Mouse (Mus musculus) neural tube, embryonic 11.5 days (tissue): ENCODE data around the gene Adora2b. TPM values are rescaled to one million over a fixed set of nuclear protein-coding genes. Genes with fewer than 3 reads are reported as not detected.
A peak's percentile ranks its signal among the peaks of the same experiment; 100 is the strongest.

Source experiments
- ATAC-seq: fragments of 200-750 bp; cut with Nextera tagmentation; 2 replicates; pipeline ENCODE4 v1.8.0; 2017; ENCODE audit warnings: moderate number of reproducible peaks, mild to moderate bottlenecking, moderate TSS enrichment, moderate library complexity; ENCODE audit not compliant: insufficient read depth, low FRiP score, low TSS enrichment
- DNase-seq: peaks from one replicate; pipeline ENCODE4 v3.0.0-alpha.2; 2015; ENCODE audit warnings: low spot score
- H3K27ac ChIP-seq: fragments of 300-500 bp; sonication (generic); 2 replicates; pipeline ENCODE4 v1.5.1; 2014; ENCODE audit warnings: low read depth, mild to moderate bottlenecking, low read length
- H3K27me3 ChIP-seq: fragments of 300-500 bp; sonication (generic); 2 replicates; pipeline ENCODE4 v1.6.1; 2014; ENCODE audit warnings: mild to moderate bottlenecking, low read length, mixed read lengths; ENCODE audit not compliant: control insufficient read depth, insufficient read depth
- H3K36me3 ChIP-seq: fragments of 300-500 bp; sonication (generic); 2 replicates; pipeline ENCODE4 v1.6.1; 2014; ENCODE audit warnings: mild to moderate bottlenecking, low read length, moderate library complexity, mixed read lengths; ENCODE audit not compliant: control insufficient read depth, insufficient read depth
- H3K4me1 ChIP-seq: fragments of 300-500 bp; sonication (generic); 2 replicates; pipeline ENCODE4 v1.6.1; 2014; ENCODE audit warnings: low read length, mixed read lengths; ENCODE audit not compliant: control insufficient read depth, insufficient read depth
- H3K4me2 ChIP-seq: fragments of 300-500 bp; sonication (generic); 2 replicates; pipeline ENCODE4 v1.6.1; 2014; ENCODE audit warnings: low read depth, mild to moderate bottlenecking, moderate library complexity
- H3K4me3 ChIP-seq: fragments of 300-500 bp; sonication (generic); 2 replicates; pipeline ENCODE4 v1.5.1; 2014; ENCODE audit warnings: low read depth, low read length
- H3K9ac ChIP-seq: fragments of 300-500 bp; sonication (generic); 2 replicates; pipeline ENCODE4 v1.6.1; 2014; ENCODE audit warnings: mild to moderate bottlenecking, low read length
- H3K9me3 ChIP-seq: fragments of 300-500 bp; sonication (generic); 2 replicates; pipeline ENCODE4 v1.6.1; 2016; ENCODE audit warnings: low read length; ENCODE audit not compliant: control insufficient read depth
- WGBS: fragments of 180-500 bp; shearing (Covaris S2); extraction: QIAGEN DNeasy Blood & Tissue Kit; methylation state at CpG from one replicate; pipeline ENCODE4 v1.1.7; 2014; 5-methylcytosine and 5-hydroxymethylcytosine counted together
- polyA plus RNA-seq: library from polyadenylated mRNA; unstranded; fragments of >200 nt; fragmentation: Nextera tagmentation; extraction: Ambion mirVana; gene quantifications from 2 replicates; pipeline ENCODE4 v1.2.1, GENCODE M21; 2014

The Adora2b gene
- polyA plus RNA-seq, result 5.2 and 6.2 TPM in 2 replicates

- Histone ChIP-seq H3K9ac (peak within 1 kb of the TSS; percentile 49), H3K36me3 (no peaks in the 10 kb centered on the region), H3K27ac (no peak within 1 kb of the TSS), H3K9me3 (no peaks in the 10 kb centered on the region), H3K4me3 (peak within 1 kb of the TSS; percentile 62), H3K4me1 (no peaks in the 10 kb centered on the region), H3K27me3 (peaks cover 12% of the 10 kb centered on the region), H3K4me2 (peak within 1 kb of the TSS; percentile 100)
- peak; percentile 90 for ATAC-seq
- WGBS, result under 1% methylated on average over 66 of the region's 69 CpGs
- peak; percentile 95 for DNase-seq
Observed at GRCm38 (mm10) chr11:62248401-62249244, at the start of gene Adora2b. TSS of gene Adora2b (plus strand) at chr11:62248984.

- Histone ChIP-seq H3K4me1 (no peaks in the 10 kb centered on the region), H3K9ac (no peak overlapping the region), H3K36me3 (no peaks in the 10 kb centered on the region), H3K27me3 (no peaks in the 10 kb centered on the region), H3K27ac (no peak overlapping the region), H3K4me3 (no peak overlapping the region), H3K4me2 (no peak overlapping the region), H3K9me3 (no peaks in the 10 kb centered on the region)
- DNase-seq, result no peak
- no peak for ATAC-seq
- 85% methylated on average over 5 of the region's 5 CpGs for WGBS
Observed at GRCm38 (mm10) chr11:62200901-62201512, 47.8 kb upstream of the Adora2b start.

GRCm38 (mm10) chr11:62202645-62203044, 46.1 kb upstream of the Adora2b start:
- ATAC-seq, result no peak
- no peak for DNase-seq

GRCm38 (mm10) chr11:62209111-62209510, 39.7 kb upstream of the Adora2b start:
- Histone ChIP-seq H3K4me1 (no peaks in the 10 kb centered on the region), H3K9me3 (no peaks in the 10 kb centered on the region), H3K4me2 (no peak overlapping the region), H3K27ac (no peak overlapping the region), H3K4me3 (no peak overlapping the region), H3K27me3 (no peaks in the 10 kb centered on the region), H3K9ac (no peak overlapping the region), H3K36me3 (no peaks in the 10 kb centered on the region)
- WGBS, result 45% methylated on average over 2 of the region's 2 CpGs
- DNase-seq, result no peak
- ATAC-seq, result no peak

More at GRCm38 (mm10) chr11:62202645-62203044, 46.1 kb upstream of the Adora2b start:
- Histone ChIP-seq H3K4me2 (no peak overlapping the region), H3K27me3 (no peaks in the 10 kb centered on the region), H3K4me1 (no peaks in the 10 kb centered on the region), H3K27ac (no peak overlapping the region), H3K9ac (no peak overlapping the region), H3K9me3 (no peaks in the 10 kb centered on the region), H3K36me3 (no peaks in the 10 kb centered on the region), H3K4me3 (no peak overlapping the region)
- WGBS, result 100% methylated on average over 1 of the region's 1 CpGs

- Histone ChIP-seq H3K9ac (no peak overlapping the region), H3K4me1 (no peaks in the 10 kb centered on the region), H3K27ac (no peak overlapping the region), H3K4me3 (no peak overlapping the region), H3K36me3 (no peaks in the 10 kb centered on the region), H3K27me3 (no peaks in the 10 kb centered on the region), H3K9me3 (no peaks in the 10 kb centered on the region), H3K4me2 (no peak overlapping the region)
- ATAC-seq, result no peak
- 73% methylated on average over 4 of the region's 4 CpGs for WGBS
- DNase-seq, result no peak
Observed at GRCm38 (mm10) chr11:62209891-62210290, 38.9 kb upstream of the Adora2b start.

GRCm38 (mm10) chr11:62213384-62213989, 35.3 kb upstream of the Adora2b start:
- Histone ChIP-seq H3K36me3 (no peaks in the 10 kb centered on the region), H3K27ac (no peak overlapping the region), H3K4me2 (no peak overlapping the region), H3K27me3 (no peaks in the 10 kb centered on the region), H3K4me3 (no peak overlapping the region), H3K4me1 (no peaks in the 10 kb centered on the region), H3K9me3 (no peaks in the 10 kb centered on the region), H3K9ac (no peak overlapping the region)
- DNase-seq (no peak), ATAC-seq (no peak)
- 91% methylated on average over 12 of the region's 12 CpGs for WGBS

- no peak for ATAC-seq
- H3K9ac ChIP-seq, result no peak overlapping the region
- H3K4me3 ChIP-seq, result no peak overlapping the region
- no peaks in the 10 kb centered on the region for H3K9me3 ChIP-seq
- 67% methylated on average over 2 of the region's 2 CpGs for WGBS
- no peaks in the 10 kb centered on the region for H3K36me3 ChIP-seq
- DNase-seq, result no peak
- no peak overlapping the region for H3K4me2 ChIP-seq
- H3K4me1 ChIP-seq, result no peaks in the 10 kb centered on the region
- H3K27ac ChIP-seq, result no peak overlapping the region
- no peaks in the 10 kb centered on the region for H3K27me3 ChIP-seq
Observed at GRCm38 (mm10) chr11:62215107-62215506, 33.7 kb upstream of the Adora2b start.

GRCm38 (mm10) chr11:62217751-62218150, 31.0 kb upstream of the Adora2b start:
- Histone ChIP-seq H3K9ac (no peak overlapping the region), H3K9me3 (no peaks in the 10 kb centered on the region), H3K27ac (no peak overlapping the region), H3K36me3 (no peaks in the 10 kb centered on the region), H3K27me3 (no peaks in the 10 kb centered on the region), H3K4me1 (no peaks in the 10 kb centered on the region), H3K4me3 (no peak overlapping the region), H3K4me2 (no peak overlapping the region)
- DNase-seq (no peak), ATAC-seq (no peak)
- WGBS, result 74% methylated on average over 6 of the region's 6 CpGs
